Mouse (Mus musculus): ENCODE results near the gene F7. TPM values are rescaled to one million over a fixed set of nuclear protein-coding genes. Genes with fewer than 3 reads are reported as not detected.
"Not testable (repeated sequence)": the region's sequence is repeated elsewhere in the genome, so short reads cannot be mapped to it uniquely, and the experiment has no call there.

Gene F7
- polyA plus RNA-seq, 1 experiment from 2014 or later = not detected

DNA sequence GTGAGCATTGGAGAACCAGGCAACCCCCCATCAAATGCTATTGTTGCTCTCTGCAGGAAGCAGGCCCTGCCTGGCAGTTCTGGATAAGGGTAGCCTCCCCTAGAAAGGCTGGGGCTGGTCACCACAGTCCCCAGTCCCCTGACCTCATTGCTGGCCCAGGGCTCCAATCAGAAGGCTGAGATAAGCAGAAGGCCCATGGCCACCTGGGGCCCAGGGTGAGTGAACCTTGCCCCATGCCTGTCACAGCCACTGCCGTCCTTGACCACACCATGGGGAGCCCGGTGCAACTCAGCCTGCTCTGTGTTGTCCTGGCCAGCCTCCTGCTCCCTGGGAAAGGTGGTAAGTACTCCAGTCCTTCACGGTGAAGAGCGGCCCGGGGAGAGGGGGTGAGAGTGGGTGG is 11.7 kb downstream of the F7 start:
- H3K4me1 ChIP-seq = no peaks in the 10 kb centered on the region; the same call in 1 of the 2 replicates
- 32% methylated on average over 5 of the region's 5 CpGs for WGBS
- H3K9me3 ChIP-seq (replicated peaks) = no peaks in the 10 kb centered on the region
- no peak overlapping the region for H3K27ac ChIP-seq
- H3K4me2 ChIP-seq (replicated peaks) = no peak overlapping the region
- no peak for ATAC-seq (ENCODE audit: low FRiP score)
- H3K4me3 ChIP-seq = no peak overlapping the region
- no peak overlapping the region for H3K9ac ChIP-seq
- H3K27me3 ChIP-seq = no peaks in the 10 kb centered on the region; the same call in 1 of the 2 replicates
- H3K36me3 ChIP-seq = no peaks in the 10 kb centered on the region

DNA sequence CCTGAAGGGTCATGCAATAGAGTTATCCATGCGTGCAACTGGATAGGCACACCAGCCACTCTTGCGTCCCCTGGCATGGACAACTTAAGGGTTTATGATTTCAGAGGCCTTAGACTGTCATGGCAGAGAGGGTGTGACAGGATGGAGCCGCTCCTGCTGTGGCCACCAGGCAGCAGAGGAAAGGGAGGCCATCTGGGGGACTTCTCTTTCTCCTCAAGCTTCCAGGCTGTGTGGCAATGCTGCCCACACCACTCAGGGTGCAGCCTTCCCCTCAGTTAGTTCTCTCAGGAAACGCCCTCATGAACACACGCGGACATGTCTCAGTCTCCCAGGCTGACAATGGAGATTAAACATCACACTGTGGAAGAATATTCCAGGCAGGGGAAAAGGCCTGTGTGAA is 13.2 kb downstream of the F7 start:
- no peaks in the 10 kb centered on the region; the same call in 1 of the 2 replicates for H3K27me3 ChIP-seq
- H3K4me2 ChIP-seq (replicated peaks) = no peak overlapping the region
- H3K36me3 ChIP-seq = no peaks in the 10 kb centered on the region
- H3K27ac ChIP-seq = no peak overlapping the region
- H3K9ac ChIP-seq = no peak overlapping the region
- no peaks in the 10 kb centered on the region for H3K9me3 ChIP-seq (replicated peaks)
- no peak for ATAC-seq (ENCODE audit: low FRiP score)
- 79% methylated on average over 6 of the region's 6 CpGs for WGBS
- no peak overlapping the region for H3K4me3 ChIP-seq
- no peaks in the 10 kb centered on the region; the same call in 1 of the 2 replicates for H3K4me1 ChIP-seq

DNA sequence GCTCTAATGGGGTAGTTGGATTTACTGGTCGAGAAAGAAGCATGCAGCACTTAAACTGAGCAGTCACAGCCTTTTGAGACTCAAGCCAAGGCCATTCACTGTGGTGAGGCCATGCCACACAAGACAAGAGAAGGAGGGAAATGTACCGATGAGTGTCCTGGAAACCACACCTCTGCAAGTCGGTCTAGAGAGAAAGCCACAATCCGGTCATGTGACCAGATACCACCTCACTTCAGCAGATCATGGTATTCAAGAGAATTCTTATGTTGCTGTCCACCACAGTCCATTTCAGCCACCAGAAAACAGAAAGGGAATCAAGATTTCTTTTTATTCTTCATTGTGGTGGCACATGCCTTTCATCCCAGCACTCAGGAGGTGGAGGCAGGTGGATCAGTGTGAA is 15.6 kb downstream of the F7 start:
- Histone ChIP-seq H3K4me2 (replicated peaks) (no peak overlapping the region), H3K27ac (no peak overlapping the region), H3K4me3 (no peak overlapping the region), H3K4me1 (no peaks in the 10 kb centered on the region; the same call in 1 of the 2 replicates), H3K27me3 (no peaks in the 10 kb centered on the region; the same call in 1 of the 2 replicates), H3K9ac (no peak overlapping the region), H3K36me3 (no peaks in the 10 kb centered on the region), H3K9me3 (replicated peaks) (no peaks in the 10 kb centered on the region)
- no peak for ATAC-seq (ENCODE audit: low FRiP score)
- 84% methylated on average over 4 of the region's 4 CpGs for WGBS

GRCm38 (mm10) chr8:13047652-13048051 is 21.8 kb downstream of the F7 start:
- 59% methylated on average over 5 of the region's 5 CpGs for WGBS
- no peak overlapping the region for H3K9ac ChIP-seq
- H3K27ac ChIP-seq = no peak overlapping the region
- H3K27me3 ChIP-seq = no peaks in the 10 kb centered on the region; the same call in 1 of the 2 replicates
- H3K4me3 ChIP-seq = no peak overlapping the region
- no peak overlapping the region for H3K4me2 ChIP-seq (replicated peaks)
- H3K36me3 ChIP-seq = no peaks in the 10 kb centered on the region
- no peaks in the 10 kb centered on the region for H3K9me3 ChIP-seq (replicated peaks)
- no peak for ATAC-seq (ENCODE audit: low FRiP score)
- no peaks in the 10 kb centered on the region for H3K4me1 ChIP-seq

DNA sequence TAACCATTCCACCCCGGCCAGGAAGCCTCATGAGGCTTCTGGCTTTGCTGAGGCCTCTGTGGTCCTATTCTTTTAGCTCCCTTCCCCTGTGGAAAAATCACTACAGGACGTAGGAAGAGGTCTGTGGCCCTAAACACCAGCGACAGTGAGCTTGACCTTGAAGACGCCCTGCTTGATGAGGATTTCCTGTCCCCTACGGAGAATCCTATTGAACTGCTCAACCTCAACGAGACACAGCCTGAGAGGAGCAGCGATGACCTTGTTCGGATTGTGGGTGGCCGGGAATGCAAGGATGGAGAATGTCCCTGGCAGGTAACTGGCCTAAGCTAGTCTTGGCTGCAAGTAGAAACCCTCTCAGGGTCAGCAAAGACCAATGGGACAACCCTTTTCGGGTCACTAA is 24.7 kb downstream of the F7 start:
- no peaks in the 10 kb centered on the region for H3K9me3 ChIP-seq (replicated peaks)
- H3K4me3 ChIP-seq = no peak overlapping the region
- no peaks in the 10 kb centered on the region; the same call in 1 of the 2 replicates for H3K27me3 ChIP-seq
- WGBS = 71% methylated on average over 10 of the region's 10 CpGs
- no peak overlapping the region for H3K4me2 ChIP-seq (replicated peaks)
- H3K27ac ChIP-seq = no peak overlapping the region
- no peaks in the 10 kb centered on the region for H3K4me1 ChIP-seq
- H3K9ac ChIP-seq = no peak overlapping the region
- no peaks in the 10 kb centered on the region for H3K36me3 ChIP-seq
- ATAC-seq (ENCODE audit: low FRiP score) = no peak

DNA sequence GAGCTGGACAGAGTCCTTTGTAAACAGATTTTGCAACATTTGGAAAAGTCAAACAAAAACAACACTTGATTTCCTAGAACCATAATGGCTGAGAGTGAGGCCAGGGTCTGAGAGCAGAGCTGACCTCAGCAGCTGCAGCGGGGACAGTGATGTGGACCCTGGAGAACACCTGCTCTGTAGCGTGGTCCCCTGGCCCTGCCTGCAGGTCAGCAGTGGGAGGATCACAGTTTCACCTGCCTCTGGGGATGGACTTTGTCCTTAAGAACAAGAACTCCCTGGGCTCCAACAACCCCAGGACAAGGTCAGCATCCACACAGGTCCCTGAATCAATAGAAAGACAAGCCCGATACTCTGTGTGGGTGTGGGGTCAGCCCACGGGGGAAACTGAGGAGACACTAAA is 31.5 kb downstream of the F7 start:
- WGBS = 81% methylated on average over 4 of the region's 4 CpGs
- Histone ChIP-seq H3K4me3 (no peak overlapping the region), H3K27ac (no peak overlapping the region), H3K27me3 (no peaks in the 10 kb centered on the region; the same call in 1 of the 2 replicates), H3K4me2 (replicated peaks) (no peak overlapping the region), H3K9me3 (replicated peaks) (no peaks in the 10 kb centered on the region), H3K36me3 (no peaks in the 10 kb centered on the region), H3K4me1 (no peaks in the 10 kb centered on the region), H3K9ac (no peak overlapping the region)
- ATAC-seq (ENCODE audit: low FRiP score) = no peak

DNA sequence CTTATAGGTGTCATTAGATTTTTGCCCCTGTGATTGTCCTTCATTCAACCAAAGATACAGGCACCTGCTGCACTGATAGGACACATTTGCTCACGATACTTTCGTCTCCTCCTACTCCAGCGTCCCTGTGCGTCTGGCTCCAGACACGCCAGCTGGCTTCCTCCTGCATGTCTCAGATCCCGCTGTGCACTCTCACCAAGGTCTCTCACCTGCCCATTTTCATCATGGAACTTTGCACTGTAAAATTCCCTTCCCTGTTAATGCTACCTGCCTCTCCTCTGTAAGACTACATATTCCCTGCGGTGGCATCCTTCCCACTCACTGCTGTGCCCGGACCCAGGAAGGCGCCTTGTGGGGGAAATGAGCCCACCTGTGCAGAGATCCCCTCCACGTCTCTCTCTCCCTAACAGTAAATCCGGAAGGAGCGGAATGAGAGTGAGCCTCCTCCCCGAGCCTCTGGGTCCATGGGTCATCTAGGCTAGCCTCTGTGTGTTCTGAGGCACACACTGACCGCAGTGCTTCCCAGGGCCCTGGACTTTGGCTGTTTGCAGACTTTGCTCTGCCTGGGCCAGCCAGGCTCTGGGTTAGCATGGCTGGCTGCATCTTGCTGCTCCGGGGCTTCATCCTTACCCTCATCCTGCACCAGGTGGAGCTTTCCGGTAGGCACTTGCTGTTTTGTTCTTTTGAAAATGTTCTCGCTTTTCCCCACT is 34.8 kb downstream of the F7 start, which contains the start of gene Proz:
TSS of gene Proz (plus strand) at position 474 of the 710 bp plus-strand sequence.
- WGBS = 77% methylated on average over 17 of the region's 17 CpGs
- H3K9ac ChIP-seq = no peak within 1 kb of the TSS

DNA sequence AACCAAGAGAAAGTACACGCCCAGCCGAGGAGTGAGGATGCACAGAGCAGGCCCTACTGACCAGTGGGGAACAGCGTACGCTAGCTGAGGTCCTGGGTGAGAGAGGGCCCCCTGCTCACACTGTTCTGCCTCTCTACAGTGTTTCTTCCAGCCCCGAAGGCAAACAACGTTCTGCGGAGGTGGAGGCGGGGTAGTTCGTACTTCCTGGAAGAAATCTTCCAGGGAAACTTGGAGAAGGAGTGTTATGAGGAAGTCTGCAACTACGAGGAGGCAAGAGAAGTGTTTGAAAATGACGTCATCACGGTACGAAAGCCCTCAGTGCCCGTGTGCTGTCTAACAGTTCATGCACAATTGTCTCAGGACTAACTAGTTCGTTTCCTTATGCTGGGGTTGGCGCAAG is 37.3 kb downstream of the F7 start:
- H3K36me3 ChIP-seq = no peaks in the 10 kb centered on the region
- H3K9me3 ChIP-seq (replicated peaks) = no peaks in the 10 kb centered on the region
- ATAC-seq (ENCODE audit: low FRiP score) = no peak
- 85% methylated on average over 16 of the region's 16 CpGs for WGBS
- H3K27me3 ChIP-seq = no peaks in the 10 kb centered on the region; the same call in 1 of the 2 replicates
- H3K4me2 ChIP-seq (replicated peaks) = no peak overlapping the region
- H3K9ac ChIP-seq = no peak overlapping the region
- H3K4me3 ChIP-seq = no peak overlapping the region
- H3K4me1 ChIP-seq = no peaks in the 10 kb centered on the region
- H3K27ac ChIP-seq = no peak overlapping the region

More for the DNA sequence above, 34.8 kb downstream of the F7 start, which contains the start of gene Proz:
- ATAC-seq (ENCODE audit: low FRiP score) = no peak
- H3K27me3 ChIP-seq = no peaks in the 10 kb centered on the region; the same call in 1 of the 2 replicates
- no peak within 1 kb of the TSS for H3K4me2 ChIP-seq (replicated peaks)
- no peaks in the 10 kb centered on the region for H3K36me3 ChIP-seq
- no peak within 1 kb of the TSS for H3K27ac ChIP-seq
- H3K9me3 ChIP-seq (replicated peaks) = no peaks in the 10 kb centered on the region
- no peak within 1 kb of the TSS for H3K4me3 ChIP-seq
- H3K4me1 ChIP-seq = no peaks in the 10 kb centered on the region

GRCm38 (mm10) chr8:13073255-13073654 is 47.4 kb downstream of the F7 start:
- H3K27ac ChIP-seq = no peak overlapping the region
- no peak overlapping the region for H3K4me3 ChIP-seq
- no peak overlapping the region for H3K9ac ChIP-seq
- ATAC-seq (ENCODE audit: low FRiP score) = no peak
- no peaks in the 10 kb centered on the region for H3K27me3 ChIP-seq
- H3K9me3 ChIP-seq (replicated peaks) = no peaks in the 10 kb centered on the region
- H3K4me2 ChIP-seq (replicated peaks) = no peak overlapping the region
- H3K4me1 ChIP-seq = no peaks in the 10 kb centered on the region
- peaks cover 56% of the 10 kb centered on the region for H3K36me3 ChIP-seq
- 93% methylated on average over 11 of the region's 11 CpGs for WGBS

GRCm38 (mm10) chr8:13075044-13075443 is 49.2 kb downstream of the F7 start:
- WGBS = 92% methylated on average over 8 of the region's 8 CpGs
- Histone ChIP-seq H3K9ac (no peak overlapping the region), H3K36me3 (peaks cover 73% of the 10 kb centered on the region), H3K4me1 (no peaks in the 10 kb centered on the region), H3K4me3 (no peak overlapping the region), H3K27me3 (no peaks in the 10 kb centered on the region), H3K9me3 (replicated peaks) (no peaks in the 10 kb centered on the region), H3K4me2 (replicated peaks) (no peak overlapping the region), H3K27ac (no peak overlapping the region)
- ATAC-seq (ENCODE audit: low FRiP score) = no peak

GRCm38 (mm10) chr8:13075579-13075978 is 49.7 kb downstream of the F7 start:
- not testable (repeated sequence) for H3K27me3 ChIP-seq; H3K4me1 ChIP-seq; H3K4me3 ChIP-seq; H3K27ac ChIP-seq; H3K9me3 ChIP-seq (replicated peaks); H3K4me2 ChIP-seq (replicated peaks); H3K9ac ChIP-seq; ATAC-seq (ENCODE audit: low FRiP score)
- H3K36me3 ChIP-seq = peaks cover 79% of the 10 kb centered on the region
- WGBS = 100% methylated on average over 1 of the region's 1 CpGs

DNA sequence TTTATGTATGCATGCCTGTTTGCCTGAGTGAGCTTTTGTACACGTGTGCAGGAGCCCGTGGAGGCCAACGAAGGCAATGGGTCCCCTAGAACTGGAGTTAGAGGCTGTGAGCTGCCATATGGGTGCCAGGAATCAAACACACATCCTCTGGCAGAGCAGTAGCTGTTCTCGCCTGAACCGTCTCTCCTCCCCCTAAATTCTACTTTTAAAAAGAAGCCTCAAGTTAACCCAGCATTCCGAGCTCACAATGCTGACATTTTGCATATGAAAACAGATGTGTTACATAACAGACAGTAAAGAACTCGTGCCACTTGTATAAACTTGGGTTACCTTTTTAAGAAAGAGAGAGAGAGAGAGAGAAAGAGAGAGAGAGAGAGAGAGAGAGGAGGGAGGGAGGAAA is 51.7 kb downstream of the F7 start:
- no peak for ATAC-seq (ENCODE audit: low FRiP score)
- Histone ChIP-seq H3K27me3 (no peaks in the 10 kb centered on the region), H3K36me3 (peaks cover 98% of the 10 kb centered on the region), H3K4me3 (no peak overlapping the region), H3K27ac (no peak overlapping the region), H3K4me2 (replicated peaks) (no peak overlapping the region), H3K4me1 (no peaks in the 10 kb centered on the region), H3K9ac (no peak overlapping the region), H3K9me3 (replicated peaks) (no peaks in the 10 kb centered on the region)
- 90% methylated on average over 7 of the region's 7 CpGs for WGBS

Data from hindbrain, embryonic 12.5 days (tissue).